Mouse (Mus musculus) neural tube, postnatal 0 days (tissue): ENCODE measurements around the gene Rbm24. TPM values are rescaled to one million over a fixed set of nuclear protein-coding genes. Genes with fewer than 3 reads are reported as not detected.

Source experiments
- polyA plus RNA-seq: library from polyadenylated mRNA; unstranded; fragments of >200 nt; fragmentation: Nextera tagmentation; extraction: Ambion mirVana; gene quantifications from 2 replicates; pipeline ENCODE4 v1.2.1, GENCODE M21; 2015

The Rbm24 gene
- polyA plus RNA-seq, result 3.3 and 5.2 TPM in 2 replicates

GRCm38 (mm10) chr13:46418141-46418601 is at the start of gene Rbm24:
Gene Rbm24, plus strand, starts transcription at chr13:46418434.

Other genes starting within 250 kb of the Rbm24 start
- gene Stmnd1, start 144.7 kb upstream of the Rbm24 start, polyA plus RNA-seq, result 0.14 TPM in 1 of 2 replicates, not detected in the other
- gene Cap2, start 83.4 kb downstream of the Rbm24 start, polyA plus RNA-seq, result 8.0 and 8.2 TPM in 2 replicates